Mouse (Mus musculus) stomach, postnatal 0 days (tissue): Measurements from ENCODE around the gene Prdm16.

Experiments
- CTCF ChIP-seq: IDR thresholded peaks from 2 replicates; pipeline ENCODE4 v1.5.1; 2016; ENCODE audit warnings: antibody characterized with exemption, low read depth, mild to moderate bottlenecking, moderate library complexity
- EP300 ChIP-seq: optimal IDR thresholded peaks from 2 replicates; pipeline ENCODE3; 2016; ENCODE audit warnings: antibody characterized with exemption

GRCm38 (mm10) chr4:154480544-154481260 is 156.0 kb downstream of the Prdm16 start:
- TF ChIP-seq CTCF = no peak; the same call in 1 of the 2 replicates
- no peak for TF ChIP-seq EP300
